In the genomic region with DNA sequence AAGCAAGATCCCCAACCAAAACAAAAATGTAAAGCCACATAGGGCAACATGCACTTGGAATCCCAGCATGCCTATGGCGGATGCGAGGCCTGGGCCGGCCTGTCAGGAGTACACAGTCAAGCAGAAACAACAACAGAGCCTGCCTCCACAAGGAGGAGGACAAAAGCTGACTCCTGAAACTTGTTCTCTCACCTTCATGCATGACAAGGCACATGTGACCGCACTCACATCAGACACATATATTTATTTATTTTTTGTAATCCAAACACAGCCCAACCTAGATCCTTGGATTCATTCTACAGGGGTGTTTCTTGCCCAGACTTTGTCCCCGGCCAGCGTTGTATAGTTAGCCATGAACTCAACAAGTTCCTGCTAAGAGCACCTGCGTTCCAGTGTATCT, we compare ENCODE assay signal across 23 mouse cellular contexts. TPM values are rescaled to one million over a fixed set of nuclear protein-coding genes. Genes with fewer than 3 reads are reported as not detected.
A peak's percentile ranks its signal among the peaks of the same experiment; 100 is the strongest.
DNase-seq lines count a peak whose midpoint lies in the region; ATAC-seq and TF ChIP-seq lines count a peak whose summit lies in the region.
"Had no signal": no experiment of that assay in that cellular context is flagged by ENCODE, and none has a peak within 500 bp of the region (broad histone marks: within the 10 kb centered on the region; RNA-seq: fewer than 3 reads in every experiment).

No protein-coding gene starts in this region.

- TF ChIP-seq CTCF in kidney, adult 2 months (conservative IDR thresholded peaks at IDR 0.05; ENCODE audit: insufficient read depth, insufficient read length, low read depth, low read length), result no peak
- TF ChIP-seq CTCF in kidney, postnatal 0 days (IDR thresholded peaks at IDR 0.05; ENCODE audit: low read depth), result peak; percentile 9; the same call in 1 of the 2 replicates

- no peak for ATAC-seq in embryonic facial prominence, embryonic 14.5 days (ENCODE audit: low read depth)
- peak; percentile 71 for ATAC-seq in kidney, postnatal 0 days (replicated peaks; ENCODE audit: low FRiP score, low read depth)
- no peak for ATAC-seq in stomach, embryonic 16.5 days (ENCODE audit: insufficient read depth, low FRiP score)
- ATAC-seq: forebrain, embryonic 14.5 days; hindbrain, postnatal 0 days; midbrain, embryonic 16.5 days had no signal

- 0 out of 2 replicates have a peak overlapping the region, but pooled peaks have one; percentile 14 for H3K9ac ChIP-seq in embryonic facial prominence, embryonic 14.5 days (ENCODE audit: low read depth, low read length)
- no peak overlapping the region for H3K9ac ChIP-seq in kidney, postnatal 0 days (ENCODE audit: low read depth, low read length)
- H3K9ac ChIP-seq in stomach, embryonic 16.5 days (ENCODE audit: low read length), result no peak overlapping the region
- H3K9ac ChIP-seq: embryonic facial prominence, embryonic 13.5 days; heart, embryonic 12.5 days; neural tube, embryonic 13.5 days had no signal

- H3K4me3 ChIP-seq in embryonic facial prominence, embryonic 14.5 days (ENCODE audit: low read depth, low read length), result no peak overlapping the region
- H3K4me3 ChIP-seq in embryonic facial prominence, embryonic 10.5 days, result no peak overlapping the region
- no peak overlapping the region for H3K4me3 ChIP-seq in kidney, adult 2 months (ENCODE audit: insufficient read depth, low read depth, low read length)
- no peak overlapping the region for H3K4me3 ChIP-seq in kidney, postnatal 0 days (replicated peaks; ENCODE audit: low read depth, low read length)
- no peak overlapping the region for H3K4me3 ChIP-seq in stomach, embryonic 16.5 days (replicated peaks; ENCODE audit: low read length)
- H3K4me3 ChIP-seq: embryonic facial prominence, embryonic 13.5 days; heart, embryonic 12.5 days; midbrain, embryonic 10.5 days; myocyte; neural tube, embryonic 13.5 days had no signal

- WGBS in embryonic facial prominence, embryonic 14.5 days, result 79% methylated on average over 7 of the region's 7 CpGs
- 91% methylated on average over 7 of the region's 7 CpGs for WGBS in embryonic facial prominence, embryonic 10.5 days
- WGBS in kidney, adult 2 months, result 38% methylated on average over 7 of the region's 7 CpGs
- WGBS in kidney, postnatal 0 days, result 54% methylated on average over 7 of the region's 7 CpGs
- WGBS in stomach, embryonic 16.5 days, result 74% methylated on average over 7 of the region's 7 CpGs

- no peak overlapping the region for H3K4me2 ChIP-seq in embryonic facial prominence, embryonic 14.5 days (ENCODE audit: low read depth, low read length)
- H3K4me2 ChIP-seq in kidney, postnatal 0 days (ENCODE audit: low read length), result no peak overlapping the region
- no peak overlapping the region for H3K4me2 ChIP-seq in stomach, embryonic 16.5 days (ENCODE audit: low read depth, low read length)
- H3K4me2 ChIP-seq: embryonic facial prominence, embryonic 13.5 days; heart, embryonic 12.5 days; neural tube, embryonic 13.5 days had no signal

- H3K9me3 ChIP-seq in embryonic facial prominence, embryonic 14.5 days (ENCODE audit: control insufficient read depth, low read length), result no peaks in the 10 kb centered on the region
- H3K9me3 ChIP-seq in embryonic facial prominence, embryonic 10.5 days, result no peaks in the 10 kb centered on the region
- no peaks in the 10 kb centered on the region for H3K9me3 ChIP-seq in kidney, postnatal 0 days (replicated peaks; ENCODE audit: low read length)
- H3K9me3 ChIP-seq in stomach, embryonic 16.5 days (replicated peaks; ENCODE audit: control insufficient read depth, low read length), result no peaks in the 10 kb centered on the region
- H3K9me3 ChIP-seq: embryonic facial prominence, embryonic 13.5 days; heart, embryonic 12.5 days; midbrain, embryonic 10.5 days; neural tube, embryonic 13.5 days had no signal

- H3K27me3 ChIP-seq in embryonic facial prominence, embryonic 14.5 days (replicated peaks; ENCODE audit: control insufficient read depth, insufficient read depth, low read length), result no peaks in the 10 kb centered on the region
- H3K27me3 ChIP-seq in embryonic facial prominence, embryonic 10.5 days (replicated peaks; ENCODE audit: low read depth, poor library complexity, severe bottlenecking), result no peaks in the 10 kb centered on the region
- H3K27me3 ChIP-seq in kidney, adult 2 months (replicated peaks; ENCODE audit: control insufficient read depth, insufficient read depth, low read length), result no peaks in the 10 kb centered on the region
- H3K27me3 ChIP-seq in kidney, postnatal 0 days (ENCODE audit: insufficient read depth, low read length), result no peaks in the 10 kb centered on the region
- no peaks in the 10 kb centered on the region for H3K27me3 ChIP-seq in stomach, embryonic 16.5 days (ENCODE audit: control insufficient read depth, insufficient read depth, low read length)
- H3K27me3 ChIP-seq: embryonic facial prominence, embryonic 13.5 days; heart, embryonic 12.5 days; neural tube, embryonic 13.5 days had no signal

- no peak for TF ChIP-seq POLR2A in kidney, adult 2 months (IDR thresholded peaks at IDR 0.05; ENCODE audit: low read depth, low read length)

- peaks cover 6% of the 10 kb centered on the region; the same call in 1 of the 2 replicates for H3K4me1 ChIP-seq in embryonic facial prominence, embryonic 14.5 days (ENCODE audit: control insufficient read depth, insufficient read depth, low read length)
- H3K4me1 ChIP-seq in embryonic facial prominence, embryonic 10.5 days, result peaks cover 13% of the 10 kb centered on the region
- H3K4me1 ChIP-seq in kidney, adult 2 months (ENCODE audit: control insufficient read depth, insufficient read depth, low read length), result peaks cover 21% of the 10 kb centered on the region
- no peaks in the 10 kb centered on the region for H3K4me1 ChIP-seq in kidney, postnatal 0 days (replicated peaks; ENCODE audit: insufficient read depth, low read length)
- peaks cover 9% of the 10 kb centered on the region for H3K4me1 ChIP-seq in stomach, embryonic 16.5 days (ENCODE audit: control insufficient read depth, insufficient read depth, low read length)

- no peak overlapping the region for H3K27ac ChIP-seq in embryonic facial prominence, embryonic 14.5 days (replicated peaks; ENCODE audit: low read depth, low read length)
- H3K27ac ChIP-seq in embryonic facial prominence, embryonic 10.5 days (replicated peaks), result no peak overlapping the region
- H3K27ac ChIP-seq in kidney, adult 2 months (ENCODE audit: insufficient read depth, low read depth, low read length), result peak overlapping the region; percentile 52
- H3K27ac ChIP-seq in kidney, postnatal 0 days, result peak overlapping the region; percentile 88
- peak overlapping the region; percentile 51 for H3K27ac ChIP-seq in stomach, embryonic 16.5 days (ENCODE audit: low read length)
- H3K27ac ChIP-seq: hindbrain, postnatal 0 days; macrophage; midbrain, embryonic 10.5 days; neural tube, embryonic 13.5 days had no signal

- 0 out of 2 replicates have a peak, but pooled peaks cover 5% of the 10 kb centered on the region for H3K36me3 ChIP-seq in embryonic facial prominence, embryonic 14.5 days (ENCODE audit: control insufficient read depth, insufficient read depth, low read length)
- H3K36me3 ChIP-seq in embryonic facial prominence, embryonic 10.5 days (replicated peaks), result peaks cover 10% of the 10 kb centered on the region
- H3K36me3 ChIP-seq in kidney, adult 2 months (ENCODE audit: control insufficient read depth, insufficient read depth, low read length), result no peaks in the 10 kb centered on the region
- H3K36me3 ChIP-seq in kidney, postnatal 0 days (ENCODE audit: insufficient read depth, low read length), result no peaks in the 10 kb centered on the region
- H3K36me3 ChIP-seq in stomach, embryonic 16.5 days (ENCODE audit: control insufficient read depth, insufficient read depth, low read length), result no peaks in the 10 kb centered on the region

- no peak for DNase-seq in embryonic facial prominence, embryonic 14.5 days (ENCODE audit: low spot score)
- DNase-seq in embryonic facial prominence, embryonic 10.5 days (ENCODE audit: low spot score), result no peak
- DNase-seq in kidney, adult 2 months, result peak; percentile 69
- peak; percentile 56 for DNase-seq in kidney, postnatal 0 days (ENCODE audit: low spot score)
- DNase-seq in lung, postnatal 14 days, result no peak
- no peak for DNase-seq in frontal cortex, postnatal 25 days (ENCODE audit: low spot score in 2 of 2)
- DNase-seq in adrenal gland, adult 18-20 months (ENCODE audit: low spot score in 2 of 2), result no peak
- DNase-seq: cerebellum, adult 18-20 months; cerebellum, postnatal 14 days; heart, postnatal 10 days; retina, postnatal 1 day; right cerebral cortex, postnatal 25 days; thymus, postnatal 36 days had no signal

RNA-seq across cellular contexts. Expression of gene Ankrd11, which starts 5.8 kb away (rescaled TPM):
- polyA plus RNA-seq in embryonic facial prominence, embryonic 14.5 days (2014; fragmentation: Nextera tagmentation; extraction: Ambion mirVana), result 53.5 and 55.0 TPM in 2 replicates
- polyA plus RNA-seq in embryonic facial prominence, embryonic 10.5 days (2016; fragmentation: Nextera tagmentation; extraction: Ambion mirVana), result 41.2 and 49.2 TPM in 2 replicates
- polyA plus RNA-seq in kidney, adult 2 months (2012; rRNA removed), result 32.7 and 36.1 TPM in 2 replicates
- 44.2 and 57.9 TPM in 2 replicates for polyA plus RNA-seq in kidney, postnatal 0 days (2015; fragmentation: Nextera tagmentation; extraction: Ambion mirVana)
- 23.1 and 24.6 TPM in 2 replicates for polyA plus RNA-seq in stomach, embryonic 16.5 days (2015; fragmentation: Nextera tagmentation; extraction: Ambion mirVana)
- 10 to 100 TPM; 69.1 to 93.7 TPM for total RNA-seq in adrenal gland, adult 18-20 months (2021)

RNA-seq across cellular contexts. Expression of gene Spg7, which starts 14.9 kb away (rescaled TPM):
- polyA plus RNA-seq in embryonic facial prominence, embryonic 14.5 days (2014; fragmentation: Nextera tagmentation; extraction: Ambion mirVana), result 36.5 and 41.2 TPM in 2 replicates
- polyA plus RNA-seq in embryonic facial prominence, embryonic 10.5 days (2016; fragmentation: Nextera tagmentation; extraction: Ambion mirVana), result 51.3 and 54.5 TPM in 2 replicates
- polyA plus RNA-seq in kidney, adult 2 months (2012; rRNA removed), result 137 and 150 TPM in 2 replicates
- 49.6 and 54.0 TPM in 2 replicates for polyA plus RNA-seq in kidney, postnatal 0 days (2015; fragmentation: Nextera tagmentation; extraction: Ambion mirVana)
- polyA plus RNA-seq in stomach, embryonic 16.5 days (2015; fragmentation: Nextera tagmentation; extraction: Ambion mirVana), result 43.0 and 44.8 TPM in 2 replicates
- 10 to 100 TPM; 86.9 to 88.3 TPM for total RNA-seq in adrenal gland, adult 18-20 months (2021)

RNA-seq across cellular contexts. Expression of gene Rpl13, which starts 54.3 kb away (rescaled TPM):
- 1,761 and 1,789 TPM in 2 replicates for polyA plus RNA-seq in embryonic facial prominence, embryonic 14.5 days (2014; fragmentation: Nextera tagmentation; extraction: Ambion mirVana)
- polyA plus RNA-seq in embryonic facial prominence, embryonic 10.5 days (2016; fragmentation: Nextera tagmentation; extraction: Ambion mirVana), result 1,419 and 1,432 TPM in 2 replicates
- polyA plus RNA-seq in kidney, adult 2 months (2012; rRNA removed), result 960 and 1,412 TPM in 2 replicates
- polyA plus RNA-seq in kidney, postnatal 0 days (2015; fragmentation: Nextera tagmentation; extraction: Ambion mirVana), result 1,763 and 1,932 TPM in 2 replicates
- polyA plus RNA-seq in stomach, embryonic 16.5 days (2015; fragmentation: Nextera tagmentation; extraction: Ambion mirVana), result 1,046 and 1,463 TPM in 2 replicates
- 100 to 1,000 TPM; 629 to 647 TPM for total RNA-seq in adrenal gland, adult 18-20 months (2021)

Comparison
In these comparisons a context has a peak if more than half of its experiments do, and no peak if none do; other contexts are left out.
1. DNase-seq: peak in kidney, adult 2 months (single experiment) and kidney, postnatal 0 days (single experiment); none in embryonic facial prominence, embryonic 14.5 days (single experiment), embryonic facial prominence, embryonic 10.5 days (single experiment), lung, postnatal 14 days (single experiment), frontal cortex, postnatal 25 days (0 of 2) and adrenal gland, adult 18-20 months (0 of 2).
2. H3K27ac ChIP-seq: peak in kidney, adult 2 months (single experiment), kidney, postnatal 0 days (single experiment) and stomach, embryonic 16.5 days (single experiment); none in embryonic facial prominence, embryonic 14.5 days (single experiment) and embryonic facial prominence, embryonic 10.5 days (single experiment).